Mouse (Mus musculus) liver, postnatal 0 days (tissue): ENCODE measurements around the gene Pdx1.

Experiments used
- CTCF ChIP-seq: sonication (generic); IDR thresholded peaks from 2 replicates; pipeline ENCODE4 v1.5.1; 2016; ENCODE audit warnings: antibody characterized with exemption, low read depth
- EP300 ChIP-seq: IDR thresholded peaks from 2 replicates; pipeline ENCODE4 v1.6.1; 2016; ENCODE audit warnings: antibody characterized with exemption, low read depth, mild to moderate bottlenecking

DNA sequence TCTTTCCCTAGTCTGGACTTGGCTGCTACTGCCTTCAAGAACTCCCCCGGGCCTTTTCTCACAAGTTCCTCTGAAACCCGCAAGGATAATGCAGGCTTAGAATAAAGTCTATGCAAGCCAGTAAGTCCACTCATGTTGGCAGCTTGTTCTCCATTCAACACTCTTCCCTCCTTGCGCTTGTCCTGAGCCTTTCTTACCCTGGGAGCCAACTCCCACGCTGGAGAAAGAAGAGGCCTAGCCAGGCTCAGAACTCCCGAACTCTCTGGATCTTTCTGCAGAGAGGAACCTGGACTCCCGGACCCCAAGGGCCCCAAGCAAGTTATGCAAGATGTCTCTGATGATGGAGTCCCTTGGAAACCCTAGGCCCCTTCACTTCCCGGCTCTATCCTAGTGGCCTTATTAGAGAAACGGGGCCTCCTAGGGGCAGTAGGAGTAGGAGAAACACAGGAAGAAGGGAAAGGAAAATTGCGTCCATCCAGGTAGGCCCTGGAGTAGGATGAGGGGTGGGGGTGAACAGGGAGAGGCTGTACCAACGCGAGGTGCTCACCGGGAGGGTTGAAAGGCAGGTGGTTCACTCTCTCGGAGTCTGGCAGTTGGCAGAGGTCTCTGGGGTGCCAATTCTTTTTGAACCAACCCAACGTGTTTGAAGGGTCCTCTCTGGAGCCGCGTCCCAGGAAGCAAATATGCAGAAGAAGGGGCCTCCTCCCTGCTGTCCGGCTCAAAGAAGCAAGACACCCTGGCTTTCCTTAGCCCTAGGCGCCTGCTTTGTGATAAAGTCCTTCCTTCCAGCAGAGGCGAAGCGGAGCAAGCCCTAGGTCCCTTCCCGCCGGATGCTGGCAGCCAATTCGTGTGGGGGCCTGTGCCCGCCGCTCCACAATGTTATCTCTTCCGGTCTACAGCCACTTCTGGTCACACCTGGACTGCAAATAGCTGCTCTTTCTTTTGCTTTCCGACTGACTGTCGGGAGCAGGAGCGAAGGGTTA lies 1.2 kb downstream of the Pdx1 start:
- no peak for TF ChIP-seq CTCF
- no peak for TF ChIP-seq EP300
